Comparison of ENCODE assay signal across 13 mouse cellular contexts in genomic region chr14:64539436-64539835, GRCm38 (mm10).
DNase-seq lines count a peak whose midpoint lies in the region; ATAC-seq and TF ChIP-seq lines count a peak whose summit lies in the region.
"Had no signal": no experiment of that assay in that cellular context is flagged by ENCODE, and none has a peak within 500 bp of the region (broad histone marks: within the 10 kb centered on the region; RNA-seq: fewer than 3 reads in every experiment).

No protein-coding gene starts in this region.

- no peak overlapping the region for H3K4me3 ChIP-seq in liver, postnatal 0 days (ENCODE audit: low read depth, low read length)
- H3K4me3 ChIP-seq in liver, embryonic 12.5 days = no peak overlapping the region
- no peak overlapping the region for H3K4me3 ChIP-seq in ES-E14 (ENCODE audit: insufficient read depth in 1 of 2, low read depth in 1 of 2, low read length in 2 of 2, poor library complexity in 1 of 2, severe bottlenecking in 1 of 2)
- H3K4me3 ChIP-seq: embryonic facial prominence, embryonic 15.5 days; heart, embryonic 13.5 days; neural tube, embryonic 12.5 days had no signal

- TF ChIP-seq CTCF in liver, postnatal 0 days (IDR thresholded peaks at IDR 0.05; ENCODE audit: low read depth) = peak; percentile 56

- 52% methylated on average over 2 of the region's 2 CpGs for WGBS in liver, postnatal 0 days (ENCODE audit: insufficient replicate concordance)
- 58% methylated on average over 2 of the region's 2 CpGs for WGBS in liver, embryonic 12.5 days (ENCODE audit: insufficient replicate concordance)

- DNase-seq in embryo, embryonic 10 days (ENCODE audit: low spot score) = peak; percentile 44
- no peak for DNase-seq in embryo, embryonic 9.5 days (ENCODE audit: extremely low spot score)
- DNase-seq in liver, postnatal 0 days = no peak
- DNase-seq in ES-E14 (ENCODE audit: low read depth, low spot score) = peak; percentile 22
- peak; percentile 40 for DNase-seq in induced T-regulatory cell, adult 2 months (ENCODE audit: low read depth)
- DNase-seq in adrenal gland, postnatal 4 days (ENCODE audit: low spot score in 2 of 2) = no peak
- DNase-seq: adrenal gland, postnatal 10 days; cerebellum, adult 8-10 months had no signal

- no peak overlapping the region for H3K9ac ChIP-seq in liver, postnatal 0 days (replicated peaks)
- H3K9ac ChIP-seq in liver, embryonic 12.5 days = no peak overlapping the region
- H3K9ac ChIP-seq in ES-E14 (ENCODE audit: insufficient read depth, low read depth, low read length, poor library complexity, severe bottlenecking) = no peak overlapping the region
- H3K9ac ChIP-seq: embryonic facial prominence, embryonic 15.5 days; heart, embryonic 13.5 days; neural tube, embryonic 12.5 days had no signal

- ATAC-seq in liver, postnatal 0 days = no peak
- ATAC-seq in liver, embryonic 12.5 days = no peak
- ATAC-seq in monocyte, adult 5-6 weeks (replicated peaks; ENCODE audit: insufficient number of reproducible peaks, low FRiP score, low TSS enrichment, poor library complexity, severe bottlenecking) = no peak

- no peaks in the 10 kb centered on the region for H3K9me3 ChIP-seq in liver, postnatal 0 days (ENCODE audit: low read length)
- H3K9me3 ChIP-seq in liver, embryonic 12.5 days (replicated peaks) = no peaks in the 10 kb centered on the region
- H3K9me3 ChIP-seq in ES-E14 (ENCODE audit: control insufficient read depth, insufficient read depth, low read depth, low read length) = no peaks in the 10 kb centered on the region
- H3K9me3 ChIP-seq: embryonic facial prominence, embryonic 15.5 days; heart, embryonic 13.5 days; neural tube, embryonic 12.5 days had no signal

- no peak for TF ChIP-seq EP300 in liver, postnatal 0 days (IDR thresholded peaks at IDR 0.05; ENCODE audit: low read depth)

- H3K4me2 ChIP-seq in liver, postnatal 0 days (ENCODE audit: low read depth, low read length) = no peak overlapping the region
- no peak overlapping the region for H3K4me2 ChIP-seq in liver, embryonic 12.5 days
- H3K4me2 ChIP-seq: embryonic facial prominence, embryonic 15.5 days; heart, embryonic 13.5 days; neural tube, embryonic 12.5 days had no signal

- in situ Hi-C loops in ES-E14 (cut with MboI; ENCODE audit: low sequenced_read_pairs in 2 of 2, unreplicated experiment in 2 of 2) = no loop called here

- H3K27me3 ChIP-seq in liver, postnatal 0 days (ENCODE audit: insufficient read depth, low read length) = no peaks in the 10 kb centered on the region
- no peaks in the 10 kb centered on the region for H3K27me3 ChIP-seq in liver, embryonic 12.5 days (replicated peaks)
- H3K27me3 ChIP-seq: embryonic facial prominence, embryonic 15.5 days; heart, embryonic 13.5 days; neural tube, embryonic 12.5 days had no signal

- H3K27ac ChIP-seq in liver, postnatal 0 days (ENCODE audit: low read depth) = no peak overlapping the region
- H3K27ac ChIP-seq in liver, embryonic 12.5 days = no peak overlapping the region
- no peak overlapping the region for H3K27ac ChIP-seq in ES-E14 (ENCODE audit: insufficient read depth, low read depth, low read length, poor library complexity, severe bottlenecking)
- H3K27ac ChIP-seq: embryonic facial prominence, embryonic 15.5 days; heart, embryonic 13.5 days; neural tube, embryonic 12.5 days had no signal

- H3K4me1 ChIP-seq in liver, postnatal 0 days (ENCODE audit: insufficient read depth) = no peaks in the 10 kb centered on the region
- no peaks in the 10 kb centered on the region for H3K4me1 ChIP-seq in liver, embryonic 12.5 days
- H3K4me1 ChIP-seq in ES-E14 (ENCODE audit: control insufficient read depth in 2 of 2, insufficient read depth in 2 of 2, low read length in 2 of 2, poor library complexity in 1 of 2) = no peaks in the 10 kb centered on the region; a peak in 1 of 4 replicates
- H3K4me1 ChIP-seq: embryonic facial prominence, embryonic 15.5 days; heart, embryonic 13.5 days had no signal

- H3K36me3 ChIP-seq in liver, postnatal 0 days (replicated peaks; ENCODE audit: insufficient read depth, low read length) = no peaks in the 10 kb centered on the region
- H3K36me3 ChIP-seq in liver, embryonic 12.5 days = no peaks in the 10 kb centered on the region
- H3K36me3 ChIP-seq in ES-E14 (ENCODE audit: control insufficient read depth, insufficient read depth, low read length, poor library complexity, severe bottlenecking) = no peaks in the 10 kb centered on the region
- H3K36me3 ChIP-seq: embryonic facial prominence, embryonic 15.5 days; heart, embryonic 13.5 days; neural tube, embryonic 12.5 days had no signal

TF ChIP-seq in ES-E14, 5 proteins besides CTCF, POLR2A, EP300 and RAD21:
- TF ChIP-seq ZNF384 (IDR thresholded peaks at IDR 0.05; ENCODE audit: low read depth, low read length) = no peak
- TF ChIP-seq ZC3H11A (IDR thresholded peaks at IDR 0.05; ENCODE audit: borderline replicate concordance, low read depth, low read length) = no peak; the same call in 1 of the 2 replicates
- TF ChIP-seq MAFK (IDR thresholded peaks at IDR 0.05; ENCODE audit: insufficient read depth, low read depth, low read length) = no peak
- no peak for TF ChIP-seq CHD2 (IDR thresholded peaks at IDR 0.05; ENCODE audit: low read depth, low read length)
- no peak for TF ChIP-seq HCFC1 (IDR thresholded peaks at IDR 0.05; ENCODE audit: borderline replicate concordance, insufficient read depth, low read length)

Comparison
In these comparisons a context has a peak if more than half of its experiments do, and no peak if none do; other contexts are left out.
1. DNase-seq: peak in embryo, embryonic 10 days (single experiment), ES-E14 (single experiment) and induced T-regulatory cell, adult 2 months (single experiment); none in embryo, embryonic 9.5 days (single experiment), liver, postnatal 0 days (single experiment) and adrenal gland, postnatal 4 days (0 of 2).